Mouse (Mus musculus): ENCODE measurements around the gene Rnf224. TPM values are rescaled to one million over a fixed set of nuclear protein-coding genes. Genes with fewer than 3 reads are reported as not detected.

Rnf224 gene
- polyA plus RNA-seq (2016; fragmentation: Nextera tagmentation; extraction: Ambion mirVana): not detected in 2 replicates

GRCm38 (mm10) chr2:25236614-25237013 is at the start of gene Rnf224:
Gene Rnf224, minus strand, starts transcription at chr2:25236787.
- Histone ChIP-seq H3K36me3 (no peaks in the 10 kb centered on the region), H3K27ac (no peak within 1 kb of the TSS)
- DNase-seq (ENCODE audit: low spot score): no peak

DNA sequence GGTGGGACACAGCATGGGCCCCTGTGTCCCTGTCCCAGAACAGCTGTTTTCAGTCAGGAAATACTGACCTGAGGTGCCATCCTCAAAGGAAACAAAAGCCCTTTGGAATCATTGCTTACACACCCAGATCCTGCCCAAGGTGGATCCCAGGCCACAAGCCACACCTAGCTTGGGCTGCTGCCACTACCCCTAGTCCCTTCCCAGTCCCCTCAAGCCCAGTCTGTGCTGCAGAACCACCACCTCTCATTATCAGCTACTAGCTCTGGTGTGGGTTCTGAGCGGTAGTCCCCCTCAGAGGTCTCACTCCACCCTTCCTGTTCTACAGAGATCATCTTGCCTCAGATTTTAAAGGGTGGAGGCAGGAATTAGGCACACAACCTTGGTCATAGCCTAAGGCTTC is 49.7 kb upstream of the Rnf224 start:
- peaks cover 51% of the 10 kb centered on the region for H3K36me3 ChIP-seq
- 88% methylated on average over 1 of the region's 1 CpGs for WGBS
- H3K9me3 ChIP-seq: no peaks in the 10 kb centered on the region
- H3K4me3 ChIP-seq: no peak overlapping the region
- no peak overlapping the region for H3K27ac ChIP-seq
- no peak for DNase-seq (ENCODE audit: low spot score)
- H3K4me1 ChIP-seq (replicated peaks): peaks cover 15% of the 10 kb centered on the region
- peaks cover 44% of the 10 kb centered on the region for H3K27me3 ChIP-seq (ENCODE audit: insufficient read depth, poor library complexity, severe bottlenecking)

More at GRCm38 (mm10) chr2:25236614-25237013, at the start of gene Rnf224:
- Histone ChIP-seq H3K4me3 (no peak within 1 kb of the TSS), H3K27me3 (ENCODE audit: insufficient read depth, poor library complexity, severe bottlenecking) (peaks cover 26% of the 10 kb centered on the region), H3K4me1 (replicated peaks) (peaks cover 31% of the 10 kb centered on the region), H3K9me3 (no peaks in the 10 kb centered on the region)
- 35% methylated on average over 8 of the region's 8 CpGs for WGBS

DNA sequence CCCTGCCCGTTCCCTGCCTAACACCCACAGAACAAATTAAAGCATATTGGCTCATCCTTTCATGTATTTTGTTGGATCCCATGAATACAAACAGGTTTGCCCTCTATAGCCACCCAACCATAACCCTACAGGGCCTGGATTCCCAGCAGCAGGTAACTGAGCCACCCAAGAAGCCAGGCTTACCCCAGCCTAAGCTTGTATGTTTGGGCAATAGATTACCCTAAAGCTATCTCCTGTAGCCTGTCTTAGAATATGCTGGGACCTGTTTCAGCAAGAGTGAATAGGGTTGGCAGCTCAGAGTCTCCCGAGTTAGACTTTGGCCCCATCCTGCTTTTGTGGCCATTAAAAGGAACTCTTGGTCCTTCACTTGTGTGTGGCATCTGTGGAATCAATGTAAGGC is 49.0 kb upstream of the Rnf224 start:
- Histone ChIP-seq H3K4me1 (replicated peaks) (peaks cover 9% of the 10 kb centered on the region), H3K27me3 (ENCODE audit: insufficient read depth, poor library complexity, severe bottlenecking) (peaks cover 36% of the 10 kb centered on the region), H3K4me3 (no peak overlapping the region), H3K36me3 (peaks cover 59% of the 10 kb centered on the region), H3K27ac (no peak overlapping the region), H3K9me3 (no peaks in the 10 kb centered on the region)
- no peak for DNase-seq (ENCODE audit: low spot score)
- 92% methylated on average over 2 of the region's 2 CpGs for WGBS

GRCm38 (mm10) chr2:25278928-25279882 is 42.6 kb upstream of the Rnf224 start:
- 63% methylated on average over 13 of the region's 13 CpGs for WGBS
- Histone ChIP-seq H3K4me3 (no peak overlapping the region), H3K27ac (no peak overlapping the region), H3K27me3 (ENCODE audit: insufficient read depth, poor library complexity, severe bottlenecking) (no peaks in the 10 kb centered on the region), H3K4me1 (replicated peaks) (peaks cover 2% of the 10 kb centered on the region; the same call in 1 of the 2 replicates), H3K36me3 (peaks cover 100% of the 10 kb centered on the region), H3K9me3 (no peaks in the 10 kb centered on the region)
- peak; percentile 81 for DNase-seq (ENCODE audit: low spot score)

GRCm38 (mm10) chr2:25273010-25273409 is 36.4 kb upstream of the Rnf224 start:
- Histone ChIP-seq H3K4me1 (replicated peaks) (peaks cover 34% of the 10 kb centered on the region), H3K27me3 (ENCODE audit: insufficient read depth, poor library complexity, severe bottlenecking) (no peaks in the 10 kb centered on the region), H3K9me3 (no peaks in the 10 kb centered on the region), H3K36me3 (peaks cover 81% of the 10 kb centered on the region), H3K4me3 (peak overlapping the region; percentile 91), H3K27ac (peak overlapping the region; percentile 91)
- 40% methylated on average over 16 of the region's 16 CpGs for WGBS
- DNase-seq (ENCODE audit: low spot score): no peak

- DNase-seq (ENCODE audit: low spot score): no peak
- Histone ChIP-seq H3K4me1 (replicated peaks) (peaks cover 36% of the 10 kb centered on the region), H3K27ac (peak overlapping the region; percentile 91), H3K27me3 (ENCODE audit: insufficient read depth, poor library complexity, severe bottlenecking) (no peaks in the 10 kb centered on the region), H3K9me3 (no peaks in the 10 kb centered on the region), H3K4me3 (peak overlapping the region; percentile 91), H3K36me3 (peaks cover 80% of the 10 kb centered on the region)
- WGBS: under 1% methylated on average over 29 of the region's 29 CpGs
These were observed 35.9 kb upstream of the Rnf224 start for GRCm38 (mm10) chr2:25272515-25272914.

- Histone ChIP-seq H3K27me3 (ENCODE audit: insufficient read depth, poor library complexity, severe bottlenecking) (no peaks in the 10 kb centered on the region), H3K27ac (peak within 1 kb of the TSS; percentile 91), H3K4me1 (replicated peaks) (peaks cover 41% of the 10 kb centered on the region), H3K36me3 (peaks cover 74% of the 10 kb centered on the region), H3K9me3 (no peaks in the 10 kb centered on the region), H3K4me3 (peak within 1 kb of the TSS; percentile 91)
- DNase-seq (ENCODE audit: low spot score): peak; percentile 99
- under 1% methylated on average over 55 of the region's 55 CpGs for WGBS
These were observed 35.4 kb upstream of the Rnf224 start, which contains the start of the genes Ssna1 and Anapc2 for GRCm38 (mm10) chr2:25271827-25272511. Gene Ssna1, minus strand, starts transcription at chr2:25272438. Gene Anapc2, plus strand, starts transcription at chr2:25272478.

- 80% methylated on average over 4 of the region's 4 CpGs for WGBS
- no peak overlapping the region for H3K27ac ChIP-seq
- no peaks in the 10 kb centered on the region for H3K9me3 ChIP-seq
- peaks cover 65% of the 10 kb centered on the region for H3K4me1 ChIP-seq (replicated peaks)
- H3K4me3 ChIP-seq: no peak overlapping the region
- H3K27me3 ChIP-seq (ENCODE audit: insufficient read depth, poor library complexity, severe bottlenecking): peaks cover 26% of the 10 kb centered on the region
- DNase-seq (ENCODE audit: low spot score): no peak
- H3K36me3 ChIP-seq: peaks cover 37% of the 10 kb centered on the region
These were observed 31.2 kb upstream of the Rnf224 start for GRCm38 (mm10) chr2:25267746-25268309.

DNA sequence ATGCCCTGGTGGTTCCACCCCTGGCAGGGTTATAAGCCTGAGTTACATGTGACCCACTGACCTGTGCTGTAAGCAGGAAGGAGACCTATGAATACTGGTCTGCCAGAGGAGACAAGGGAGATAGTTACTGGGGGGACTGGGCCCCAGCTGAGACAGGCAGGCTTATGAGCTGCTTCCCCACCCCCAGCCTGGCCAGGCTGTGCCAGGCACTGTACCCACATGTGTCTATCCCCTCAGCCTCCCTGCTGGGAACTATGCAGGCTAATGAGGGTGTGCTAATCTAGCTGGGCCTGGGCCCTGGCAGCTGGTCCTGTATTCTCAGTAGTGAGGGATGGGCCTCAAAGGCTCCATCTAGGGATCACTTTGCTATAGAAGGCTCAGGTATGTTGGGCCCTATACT is 30.7 kb upstream of the Rnf224 start:
- peaks cover 68% of the 10 kb centered on the region for H3K4me1 ChIP-seq (replicated peaks)
- peaks cover 37% of the 10 kb centered on the region for H3K36me3 ChIP-seq
- peaks cover 26% of the 10 kb centered on the region for H3K27me3 ChIP-seq (ENCODE audit: insufficient read depth, poor library complexity, severe bottlenecking)
- no peaks in the 10 kb centered on the region for H3K9me3 ChIP-seq
- no peak overlapping the region for H3K27ac ChIP-seq
- no peak overlapping the region for H3K4me3 ChIP-seq
- DNase-seq (ENCODE audit: low spot score): no peak

DNA sequence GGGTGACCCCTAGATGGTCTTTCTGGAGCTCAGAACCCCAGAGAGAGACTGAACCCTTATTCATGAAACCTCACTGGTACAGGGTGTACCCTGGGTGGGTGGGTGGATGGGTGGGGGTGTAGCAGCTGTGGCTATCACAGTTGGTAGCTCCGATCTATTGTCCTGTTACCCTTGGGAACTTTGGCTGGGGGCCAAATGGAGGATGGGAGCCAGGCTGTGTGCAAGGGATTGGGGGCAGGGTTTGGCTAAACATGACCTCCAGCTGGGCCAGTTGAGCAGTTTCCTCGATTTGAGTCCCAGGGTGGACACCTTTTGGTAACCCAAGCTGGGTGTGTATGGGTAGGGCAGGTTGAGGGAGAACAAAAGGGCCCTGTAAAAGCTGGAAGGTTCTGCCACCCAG is 30.1 kb upstream of the Rnf224 start:
- Histone ChIP-seq H3K4me1 (replicated peaks) (peaks cover 71% of the 10 kb centered on the region), H3K27me3 (ENCODE audit: insufficient read depth, poor library complexity, severe bottlenecking) (peaks cover 26% of the 10 kb centered on the region), H3K27ac (no peak overlapping the region), H3K36me3 (peaks cover 37% of the 10 kb centered on the region), H3K9me3 (no peaks in the 10 kb centered on the region), H3K4me3 (no peak overlapping the region)
- 70% methylated on average over 2 of the region's 2 CpGs for WGBS
- no peak for DNase-seq (ENCODE audit: low spot score)

- Histone ChIP-seq H3K36me3 (peaks cover 34% of the 10 kb centered on the region), H3K4me1 (replicated peaks) (peaks cover 67% of the 10 kb centered on the region), H3K9me3 (no peaks in the 10 kb centered on the region), H3K4me3 (peak overlapping the region; percentile 18), H3K27ac (no peak overlapping the region), H3K27me3 (ENCODE audit: insufficient read depth, poor library complexity, severe bottlenecking) (peaks cover 26% of the 10 kb centered on the region)
- DNase-seq (ENCODE audit: low spot score): no peak
- WGBS: 76% methylated on average over 6 of the region's 6 CpGs
These were observed 29.5 kb upstream of the Rnf224 start for GRCm38 (mm10) chr2:25265897-25266656.

DNA sequence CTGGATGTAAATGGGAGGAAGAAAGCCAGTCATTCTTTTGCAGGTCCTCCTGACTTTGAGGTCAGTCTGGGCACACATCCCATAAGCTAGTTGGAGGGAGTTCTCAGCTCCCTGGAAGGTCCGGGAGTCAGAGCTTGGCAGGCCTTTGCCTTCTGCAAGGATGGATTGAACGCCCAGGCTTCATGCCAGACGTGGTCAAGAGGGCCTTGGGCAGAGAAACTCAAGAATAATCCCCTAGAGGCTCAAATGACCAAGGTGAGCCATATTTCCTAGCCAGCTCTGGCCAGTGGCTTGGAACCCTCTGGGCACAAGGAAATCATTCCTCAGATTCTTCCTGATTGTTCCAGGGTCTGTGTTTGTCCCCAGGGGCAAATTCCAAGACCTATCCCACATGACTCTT is 28.3 kb upstream of the Rnf224 start:
- Histone ChIP-seq H3K27me3 (ENCODE audit: insufficient read depth, poor library complexity, severe bottlenecking) (peaks cover 26% of the 10 kb centered on the region), H3K9me3 (no peaks in the 10 kb centered on the region), H3K4me1 (replicated peaks) (peaks cover 60% of the 10 kb centered on the region), H3K36me3 (peaks cover 22% of the 10 kb centered on the region), H3K4me3 (peak overlapping the region; percentile 73; the same call in 1 of the 2 replicates), H3K27ac (no peak overlapping the region)
- no peak for DNase-seq (ENCODE audit: low spot score)
- WGBS: 78% methylated on average over 3 of the region's 3 CpGs
